Mouse (Mus musculus) heart, postnatal 0 days (tissue): Measurements from ENCODE around the gene Hist1h4m.
"Not testable (repeated sequence)": the region's sequence is repeated elsewhere in the genome, so short reads cannot be mapped to it uniquely, and the experiment has no call there.

Experiments used
- CTCF ChIP-seq: IDR thresholded peaks from 2 replicates; pipeline ENCODE4 v1.5.1; 2016; ENCODE audit warnings: antibody characterized with exemption, control low read depth, low read depth
- EP300 ChIP-seq: IDR thresholded peaks from 2 replicates; pipeline ENCODE4 v1.6.1; 2016; ENCODE audit warnings: antibody characterized with exemption, low read depth

DNA sequence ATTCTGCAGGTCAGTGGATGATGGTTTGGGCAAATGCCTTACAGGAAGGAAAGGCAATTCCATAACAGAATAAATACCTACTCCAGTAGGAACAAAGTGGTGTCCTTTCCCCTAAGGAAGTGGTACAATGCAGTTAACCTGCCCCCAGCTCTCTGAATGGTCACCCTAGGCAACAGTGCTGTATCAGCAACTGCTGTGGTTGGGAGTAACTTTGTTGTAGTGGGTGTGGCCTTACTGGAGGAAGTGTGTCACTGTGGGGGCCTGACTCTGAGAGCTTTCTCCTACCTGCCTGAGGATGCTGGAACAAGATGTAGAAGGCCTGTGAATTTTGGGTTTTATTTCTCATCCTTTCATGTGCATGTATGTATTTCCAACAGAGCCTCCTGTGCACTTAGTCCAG, 34.8 kb downstream of the Hist1h4m start:
- not testable (repeated sequence) for TF ChIP-seq CTCF, EP300
